Mouse (Mus musculus) regulatory T cell (primary cell): Measurements from ENCODE around the gene Coq4.

Experiments
- in situ Hi-C: fragments of 300-600 bp; cut with MboI, MseI; formaldehyde crosslinking; loops from one replicate; pipeline ENCODE4 v1.15.1; 2025; ENCODE audit warnings: high pct_unique_total_duplicates

The Coq4 gene

DNA sequence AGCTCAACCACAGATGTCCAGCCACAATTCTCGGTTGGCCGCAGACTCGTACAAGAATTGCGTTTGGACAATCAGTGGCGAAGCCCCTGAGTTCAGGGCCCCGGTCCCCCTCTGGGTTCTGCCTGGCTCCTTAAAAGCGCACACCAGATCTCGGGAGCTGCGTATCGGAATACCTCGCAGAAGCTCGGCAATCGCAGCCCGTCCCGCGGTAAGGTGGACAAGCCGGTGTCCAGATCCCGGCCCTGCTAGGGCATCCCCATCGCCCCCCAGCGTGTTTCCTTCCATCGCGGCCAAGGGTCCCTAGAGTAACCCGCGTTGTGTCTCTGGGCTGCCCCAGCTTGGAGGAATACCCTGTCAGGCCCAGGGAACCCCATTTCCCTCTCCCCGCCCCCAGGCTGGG lies 58.3 kb downstream of the Coq4 start:
- in situ Hi-C loops, result no loop called here

DNA sequence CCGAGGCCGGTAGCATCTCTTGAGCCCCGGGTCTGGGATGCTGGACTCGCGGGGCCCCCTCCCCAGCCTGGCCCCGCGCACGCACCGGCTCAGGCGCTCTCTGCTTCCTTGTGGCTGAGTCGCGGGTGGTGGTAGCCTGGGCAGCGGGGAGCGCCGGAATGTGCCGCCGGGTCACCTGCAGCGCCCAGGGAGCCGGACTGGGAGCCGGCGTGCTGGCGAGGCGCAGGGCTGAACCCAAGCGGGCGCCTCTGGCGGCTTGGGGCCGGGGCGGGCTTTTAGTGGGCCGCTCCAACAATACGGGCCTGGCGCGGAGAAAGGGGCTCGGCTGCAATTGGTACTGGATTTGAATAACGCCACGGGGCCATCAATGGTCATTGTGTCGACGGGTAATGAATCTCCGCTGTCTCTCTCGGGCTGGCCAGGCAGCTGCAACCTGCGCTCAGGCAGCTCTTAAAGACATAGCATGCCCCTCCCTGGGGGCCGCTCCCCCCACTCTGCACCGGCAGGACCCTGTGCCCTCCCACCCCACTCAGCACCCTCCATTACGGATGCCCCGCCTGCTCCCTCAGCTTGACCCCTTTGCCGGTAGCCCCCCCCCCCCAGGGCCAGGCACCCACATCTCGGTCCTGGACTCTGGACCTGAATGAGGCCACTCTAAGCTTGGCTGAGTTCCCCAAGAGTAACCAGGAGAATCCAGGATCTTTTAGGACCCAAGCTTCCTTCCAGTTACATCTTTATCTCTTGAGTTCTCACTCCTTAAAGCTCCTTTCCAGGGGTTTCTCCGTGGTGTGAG lies 59.0 kb downstream of the Coq4 start:
- in situ Hi-C loops, result no loop called here

DNA sequence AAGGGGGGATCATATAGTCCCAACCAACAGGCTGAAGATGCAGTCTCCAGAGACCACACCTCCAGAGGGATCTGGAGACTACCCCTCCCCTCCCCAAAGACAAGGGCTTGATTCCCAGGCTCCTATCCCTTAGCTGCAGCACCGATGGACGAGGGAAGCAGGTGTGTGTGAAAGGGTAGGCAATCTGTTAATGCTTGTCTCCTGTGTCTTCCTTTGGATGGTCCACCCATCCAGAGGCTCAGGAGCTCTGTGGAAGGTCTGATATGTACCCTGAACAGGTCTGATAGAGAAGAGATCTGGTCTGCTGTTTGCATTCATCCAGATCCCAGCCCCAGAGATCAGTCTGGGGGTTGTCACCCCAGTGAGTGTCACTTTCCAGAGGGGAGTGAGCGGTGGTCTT lies 59.6 kb downstream of the Coq4 start:
- in situ Hi-C loops, result no loop called here
